Mouse (Mus musculus): ENCODE measurements around the gene Fam187b. TPM values are rescaled to one million over a fixed set of nuclear protein-coding genes. Genes with fewer than 3 reads are reported as not detected.

Gene Fam187b
- polyA plus RNA-seq, 1 experiment = 7.7 TPM

DNA sequence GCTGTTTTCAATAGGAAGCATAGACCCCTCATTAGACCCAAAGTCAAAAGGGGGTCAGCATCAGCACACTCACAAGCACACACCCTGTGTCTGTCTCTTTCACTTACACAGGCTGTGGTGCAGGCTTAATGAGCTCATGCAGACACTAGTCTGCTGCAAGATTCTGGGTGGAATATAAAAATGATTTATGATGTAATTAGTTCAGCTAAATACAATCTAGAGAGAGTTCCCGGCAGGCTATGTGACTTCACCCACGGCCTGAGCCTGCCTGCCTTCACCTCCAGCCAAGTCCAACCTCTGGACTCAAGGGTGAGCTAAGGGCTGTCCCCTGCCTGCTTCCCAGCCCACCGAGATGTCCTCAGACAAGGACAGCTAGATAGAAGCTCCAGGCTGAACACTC is 35.3 kb downstream of the Fam187b start:
- no peak for DNase-seq (ENCODE audit: low spot score)

DNA sequence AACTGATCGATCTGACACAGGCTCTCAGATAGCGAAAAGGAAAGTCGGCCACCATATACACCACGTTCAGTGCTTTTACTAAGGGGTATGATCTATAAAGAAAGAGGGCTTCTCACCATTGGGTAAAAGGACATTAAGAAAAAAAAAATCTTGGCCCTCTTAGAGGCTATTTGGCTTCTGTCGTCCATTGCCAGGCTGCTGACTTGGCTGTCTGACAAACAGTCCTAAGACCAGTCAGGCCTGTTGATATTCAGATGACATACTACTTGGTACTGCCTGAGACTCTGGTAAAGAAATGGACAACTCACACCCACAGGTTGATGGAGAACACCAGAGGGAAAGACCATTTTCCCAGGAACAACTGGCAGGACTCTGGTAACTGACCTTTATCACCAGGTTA is 39.4 kb downstream of the Fam187b start:
- no peak for DNase-seq (ENCODE audit: low spot score)

DNA sequence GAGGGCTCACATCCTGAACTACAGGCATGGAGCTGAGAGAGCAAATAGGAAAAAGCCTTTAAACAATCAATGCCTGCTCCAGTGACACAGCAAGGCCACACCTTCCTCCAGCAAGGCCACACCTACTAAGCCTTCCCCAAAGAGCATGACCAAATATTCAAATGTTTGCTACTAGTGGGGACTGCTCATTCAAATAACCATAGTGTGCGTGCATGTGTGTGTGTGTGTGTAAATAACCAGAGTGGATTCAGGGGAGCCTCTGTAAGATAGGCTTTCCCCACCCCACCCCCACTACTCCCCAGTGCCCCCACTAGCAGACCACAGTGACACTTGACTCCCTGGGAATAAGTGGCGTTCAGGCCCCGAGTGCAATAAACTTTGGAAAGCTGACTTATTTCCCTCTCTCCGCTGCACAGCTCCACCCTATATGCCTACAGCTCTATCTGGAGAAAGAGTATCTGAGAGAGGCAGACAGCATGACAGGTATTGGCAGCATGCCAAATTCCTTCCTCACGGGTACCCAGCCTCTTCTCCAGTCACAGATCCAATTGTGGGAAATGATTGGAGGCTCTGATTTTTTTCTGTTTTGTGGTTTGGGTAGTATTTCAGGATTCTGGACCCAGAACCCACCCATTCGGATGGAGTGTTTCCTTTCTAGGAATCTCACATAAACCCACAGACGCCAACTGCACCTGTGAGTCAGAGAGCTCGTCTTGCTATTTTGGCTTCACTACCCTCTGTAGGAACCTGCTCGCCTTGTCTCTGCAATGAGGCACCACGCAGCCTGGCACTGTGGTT is 43.7 kb downstream of the Fam187b start:
- no peak for DNase-seq (ENCODE audit: low spot score)

DNA sequence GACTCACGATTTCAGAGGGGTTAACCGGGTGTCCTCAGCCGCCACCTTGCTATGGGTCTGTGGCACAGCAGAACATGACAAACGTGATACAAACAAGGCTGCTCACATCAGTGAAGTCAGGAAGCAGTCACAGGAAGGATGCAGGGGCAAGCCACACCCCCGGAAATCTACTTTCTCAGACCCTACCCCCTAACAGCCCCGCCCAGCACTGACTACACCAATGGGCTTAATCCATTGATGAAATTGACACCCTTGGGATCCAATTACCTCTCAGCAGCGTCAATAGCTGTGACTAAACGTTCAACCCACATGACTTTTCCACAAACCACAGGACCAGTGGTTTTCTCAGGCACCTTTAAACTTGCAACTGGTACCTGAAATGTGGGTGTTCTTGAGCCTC is 55.0 kb downstream of the Fam187b start:
- DNase-seq (ENCODE audit: low spot score) = no peak

DNA sequence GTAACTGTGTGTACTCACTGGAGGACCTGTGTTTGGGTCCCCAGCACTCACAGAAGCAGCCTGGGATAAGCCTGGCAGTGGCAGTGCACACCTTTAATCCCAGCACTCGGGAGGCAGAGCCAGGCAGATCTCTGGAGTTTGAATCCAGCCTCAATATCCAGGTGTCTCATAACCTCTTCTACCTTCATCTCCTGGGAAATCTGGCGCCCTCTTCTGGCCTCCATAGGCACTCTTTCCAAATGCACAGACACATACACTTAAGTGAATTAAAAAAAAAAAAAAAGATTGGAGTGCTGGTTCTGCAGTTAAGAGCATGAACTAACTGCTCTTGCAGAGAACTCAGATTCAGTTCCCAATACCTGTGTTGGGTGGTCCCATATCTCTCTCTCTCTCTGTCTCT is 57.1 kb downstream of the Fam187b start:
- DNase-seq (ENCODE audit: low spot score) = no peak

DNA sequence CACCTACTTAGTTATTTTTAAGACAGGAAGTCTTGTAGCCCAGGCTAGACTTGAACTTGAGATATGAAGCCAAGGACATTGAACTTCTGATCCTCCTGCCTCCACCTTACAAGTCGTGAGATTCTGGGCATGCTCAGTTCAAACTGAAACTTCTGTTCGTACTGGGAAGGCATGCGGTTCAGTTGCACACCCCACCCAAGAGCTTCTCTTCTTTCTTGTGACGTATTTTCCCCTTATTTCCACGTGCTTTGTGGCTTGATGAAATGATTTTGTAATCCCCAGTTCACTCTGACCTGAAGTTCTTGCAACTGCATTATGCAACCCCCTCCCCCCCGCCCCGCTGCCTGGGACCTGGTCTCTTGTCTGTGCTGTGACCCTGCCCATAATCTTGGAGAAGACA is 58.1 kb downstream of the Fam187b start:
- no peak for DNase-seq (ENCODE audit: low spot score)

DNA sequence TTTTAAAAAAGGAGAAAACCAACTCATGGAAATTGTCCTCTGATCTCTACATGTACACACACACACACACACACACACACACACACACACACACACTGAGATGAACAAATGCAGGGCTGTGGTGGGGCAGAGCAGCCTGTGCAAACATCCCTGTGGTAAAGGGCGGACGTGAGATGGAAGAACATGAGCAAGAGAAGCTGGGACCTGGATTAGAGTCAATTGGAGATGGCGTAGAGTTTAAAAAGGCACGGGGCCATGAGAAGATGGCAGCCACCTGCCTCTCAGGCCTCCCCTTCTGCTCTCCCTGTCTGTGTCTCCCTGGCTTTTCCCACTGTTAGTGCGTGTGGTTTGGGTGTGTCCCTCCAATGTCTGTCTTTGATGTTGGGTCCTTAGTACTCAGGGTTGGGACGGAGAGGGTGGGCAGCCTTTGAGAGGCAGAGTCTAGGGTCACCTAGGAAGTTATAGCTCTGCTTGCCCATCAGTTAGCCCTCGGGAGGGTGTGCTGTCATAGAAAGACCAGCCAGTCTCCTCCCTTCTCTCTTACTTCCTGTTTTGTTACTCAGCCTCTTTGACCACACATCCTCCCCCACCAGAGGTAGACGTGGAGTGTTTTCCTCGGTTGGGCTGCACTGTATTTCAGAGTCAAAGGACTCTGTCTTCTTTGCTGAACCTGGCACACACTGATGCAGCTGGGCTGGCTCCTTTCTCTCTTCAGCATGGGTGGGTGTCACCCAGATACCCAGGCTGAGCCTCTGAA is 60.0 kb downstream of the Fam187b start:
- DNase-seq (ENCODE audit: low spot score) = no peak

DNA sequence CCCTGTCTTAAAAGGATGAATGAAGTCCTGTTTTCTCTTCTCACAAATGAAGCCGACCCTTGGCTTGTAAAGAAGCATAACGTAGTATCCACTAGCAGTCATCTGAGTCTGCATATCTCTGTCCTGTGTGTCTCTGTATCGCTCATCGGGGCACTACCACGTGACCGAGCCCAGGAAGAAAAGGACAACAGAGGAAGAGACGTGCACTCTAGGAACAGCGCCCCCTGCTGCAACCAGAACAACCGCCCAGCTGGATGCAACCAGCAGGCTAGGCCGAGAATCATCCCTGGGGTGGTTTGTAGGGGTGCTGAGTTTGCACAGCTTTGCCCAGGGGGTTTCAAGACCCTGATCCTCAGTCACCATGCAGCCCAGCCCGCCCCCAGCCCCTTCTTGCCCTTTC is 61.2 kb downstream of the Fam187b start:
- DNase-seq (ENCODE audit: low spot score) = no peak

DNA sequence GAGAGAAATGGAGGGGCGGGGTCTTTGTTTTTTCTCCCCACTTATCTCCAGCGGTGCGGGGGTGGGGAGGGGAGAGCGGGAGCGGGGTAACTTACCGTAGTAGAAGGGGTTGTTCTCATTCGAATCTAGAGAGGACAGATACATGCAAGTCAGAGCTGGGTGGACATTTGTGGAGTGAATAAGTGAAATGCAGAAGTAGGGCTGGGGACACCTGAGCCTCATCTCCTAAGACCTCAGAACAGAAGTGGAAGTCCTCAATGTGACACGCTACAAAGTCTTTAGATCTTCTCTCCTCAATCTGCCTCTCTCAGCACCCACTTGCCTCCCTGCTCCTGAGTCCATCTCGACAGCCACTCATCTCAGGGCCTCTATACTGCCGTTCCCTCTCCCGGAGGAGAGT is 61.7 kb downstream of the Fam187b start:
- no peak for DNase-seq (ENCODE audit: low spot score)

DNA sequence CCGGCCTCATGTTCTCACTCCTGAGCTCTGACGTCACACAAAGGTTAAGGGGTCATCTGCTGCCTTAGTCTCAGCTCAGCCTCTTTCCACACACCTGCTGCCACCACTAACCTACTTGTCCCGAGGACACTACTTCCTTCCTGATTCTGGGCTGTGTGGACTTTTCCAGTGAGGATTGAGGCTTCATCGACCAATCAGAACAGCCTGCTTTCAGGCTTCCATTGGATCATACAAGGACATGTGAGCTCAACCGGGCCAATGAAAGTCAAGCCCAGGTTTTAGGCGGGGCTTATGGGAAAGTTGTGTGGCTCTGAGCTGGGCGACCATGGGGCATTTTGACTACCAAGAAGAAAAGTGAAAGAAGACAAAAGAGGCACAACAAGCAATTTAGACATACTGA is 63.3 kb downstream of the Fam187b start:
- DNase-seq (ENCODE audit: low spot score) = no peak

DNA sequence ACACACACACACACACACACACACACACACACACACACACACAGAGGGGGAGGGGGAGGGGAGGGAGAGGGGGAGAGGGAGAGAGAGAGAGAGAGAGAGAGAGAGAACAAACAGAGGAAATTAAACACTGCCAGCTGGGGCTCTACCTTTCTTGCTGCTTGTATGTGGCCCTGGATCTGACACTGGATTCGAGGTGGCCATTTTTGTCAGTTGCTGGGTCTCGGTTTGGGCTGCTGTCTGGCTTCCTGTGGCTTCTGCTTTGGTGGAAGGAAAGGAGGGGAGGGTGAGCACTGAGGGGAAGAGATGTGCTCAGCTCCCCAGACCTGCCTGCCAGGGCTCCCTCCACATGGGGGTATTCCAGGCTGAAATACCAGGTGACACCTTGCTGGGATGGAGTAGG is 64.1 kb downstream of the Fam187b start:
- no peak for DNase-seq (ENCODE audit: low spot score)

DNA sequence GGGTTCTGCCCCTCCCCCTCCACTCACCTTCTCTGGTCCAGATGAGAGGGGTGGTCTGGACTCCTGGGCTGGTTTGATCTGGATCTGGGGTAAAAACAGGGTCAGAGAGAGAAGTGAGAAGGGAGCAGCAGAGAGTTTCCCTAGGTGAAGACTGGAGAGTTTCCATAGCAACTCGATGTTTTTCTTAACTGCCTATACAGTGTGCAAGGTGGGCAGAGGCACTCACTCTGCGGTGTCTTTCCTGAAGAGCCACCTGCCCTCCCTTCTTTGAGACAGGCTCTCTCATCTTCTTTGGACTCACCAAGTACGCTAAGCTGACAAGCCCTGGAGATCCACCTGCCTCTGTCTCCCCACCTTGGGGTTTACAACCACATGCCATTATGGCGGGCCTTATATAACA is 65.4 kb downstream of the Fam187b start:
- no peak for DNase-seq (ENCODE audit: low spot score)

Other genes with a start within 250 kb of the Fam187b start
- 97.6 and 129 TPM in 2 replicates for gene Tmem147, start 244.2 kb upstream of the Fam187b start, polyA plus RNA-seq (2012; rRNA removed)
- gene Gapdhs, start 230.1 kb upstream of the Fam187b start, polyA plus RNA-seq (2012; rRNA removed) = not detected in 2 replicates
- gene Sbsn, start 222.3 kb upstream of the Fam187b start, polyA plus RNA-seq (2012; rRNA removed) = 17.9 and 21.2 TPM in 2 replicates
- 9.8 and 16.2 TPM in 2 replicates for gene Dmkn, start 210.0 kb upstream of the Fam187b start, polyA plus RNA-seq (2012; rRNA removed)
- 29.5 and 47.2 TPM in 2 replicates for gene Krtdap, start 185.9 kb upstream of the Fam187b start, polyA plus RNA-seq (2012; rRNA removed)
- 0.46 and 0.55 TPM in 2 replicates for gene Ffar2, start 150.0 kb upstream of the Fam187b start, polyA plus RNA-seq (2012; rRNA removed)
- not detected in 2 replicates for gene Ffar3, start 117.6 kb upstream of the Fam187b start, polyA plus RNA-seq (2012; rRNA removed)
- gene Ffar1, start 112.2 kb upstream of the Fam187b start, polyA plus RNA-seq (2012; rRNA removed) = not detected in 2 replicates
- 0.49 and 0.58 TPM in 2 replicates for gene Cd22, start 93.4 kb upstream of the Fam187b start, polyA plus RNA-seq (2012; rRNA removed)
- gene Mag, start 58.9 kb upstream of the Fam187b start, polyA plus RNA-seq (2012; rRNA removed) = 0.81 and 1.1 TPM in 2 replicates
- gene Hamp2, start 49.1 kb upstream of the Fam187b start, polyA plus RNA-seq (2012; rRNA removed) = not detected in 2 replicates
- gene Hamp, start 29.8 kb upstream of the Fam187b start, polyA plus RNA-seq (2012; rRNA removed) = not detected in 2 replicates
- gene Usf2, start 17.0 kb upstream of the Fam187b start, polyA plus RNA-seq (2012; rRNA removed) = 109 and 118 TPM in 2 replicates
- 38.0 and 38.9 TPM in 2 replicates for gene Lsr, start 326 bp upstream of the Fam187b start, polyA plus RNA-seq (2012; rRNA removed)
- 103 and 107 TPM in 2 replicates for gene Fxyd5, start 68.7 kb downstream of the Fam187b start, polyA plus RNA-seq (2012; rRNA removed)
- 7.4 and 10.7 TPM in 2 replicates for gene Fxyd7, start 77.7 kb downstream of the Fam187b start, polyA plus RNA-seq (2012; rRNA removed)
- 494 and 552 TPM in 2 replicates for gene Fxyd1, start 83.4 kb downstream of the Fam187b start, polyA plus RNA-seq (2012; rRNA removed)
- 16.0 and 17.8 TPM in 2 replicates for gene Lgi4, start 85.6 kb downstream of the Fam187b start, polyA plus RNA-seq (2012; rRNA removed)
- gene Fxyd3, start 102.9 kb downstream of the Fam187b start, polyA plus RNA-seq (2012; rRNA removed) = 445 and 558 TPM in 2 replicates
- gene Hpn, start 141.5 kb downstream of the Fam187b start, polyA plus RNA-seq (2012; rRNA removed) = 2.2 and 2.7 TPM in 2 replicates
- gene Scn1b, start 153.2 kb downstream of the Fam187b start, polyA plus RNA-seq (2012; rRNA removed) = 49.1 and 54.5 TPM in 2 replicates
- 49.4 and 60.1 TPM in 2 replicates for gene Gramd1a, start 182.1 kb downstream of the Fam187b start, polyA plus RNA-seq (2012; rRNA removed)